Mouse (Mus musculus) neural tube, embryonic 12.5 days (tissue): Measurements from ENCODE around the gene Dnah5. TPM values are rescaled to one million over a fixed set of nuclear protein-coding genes. Genes with fewer than 3 reads are reported as not detected.
"Not testable (repeated sequence)": the region's sequence is repeated elsewhere in the genome, so short reads cannot be mapped to it uniquely, and the experiment has no call there.

Experiments
- ATAC-seq: fragments of 200-750 bp; cut with Nextera tagmentation; 2 replicates; pipeline ENCODE4 v1.8.0; 2017; ENCODE audit warnings: low read depth, mild to moderate bottlenecking, moderate TSS enrichment, moderate library complexity; ENCODE audit not compliant: low FRiP score
- H3K27ac ChIP-seq: fragments of 300-500 bp; sonication (generic); 2 replicates; pipeline ENCODE4 v1.5.1; 2016
- H3K27me3 ChIP-seq: fragments of 300-500 bp; sonication (generic); replicated peaks from 2 replicates; pipeline ENCODE4 v1.6.1; 2016; ENCODE audit warnings: mild to moderate bottlenecking
- H3K36me3 ChIP-seq: fragments of 300-500 bp; sonication (generic); 2 replicates; pipeline ENCODE4 v1.6.1; 2016; ENCODE audit warnings: mild to moderate bottlenecking
- H3K4me1 ChIP-seq: fragments of 300-500 bp; sonication (generic); 2 replicates; pipeline ENCODE4 v1.6.1; 2016
- H3K4me2 ChIP-seq: fragments of 300-500 bp; sonication (generic); replicated peaks from 2 replicates; pipeline ENCODE4 v1.6.1; 2016; ENCODE audit warnings: mild to moderate bottlenecking
- H3K4me3 ChIP-seq: fragments of 300-500 bp; sonication (generic); 2 replicates; pipeline ENCODE4 v1.5.1; 2016
- H3K9ac ChIP-seq: fragments of 300-500 bp; sonication (generic); 2 replicates; pipeline ENCODE4 v1.6.1; 2016; ENCODE audit warnings: mild to moderate bottlenecking
- H3K9me3 ChIP-seq: fragments of 300-500 bp; sonication (generic); 2 replicates; pipeline ENCODE4 v1.6.1; 2016; ENCODE audit warnings: mild to moderate bottlenecking
- WGBS: fragments of 180-500 bp; shearing (Covaris S2); methylation state at CpG from one replicate; pipeline ENCODE4 v1.1.7; 2016; 5-methylcytosine and 5-hydroxymethylcytosine counted together
- polyA plus RNA-seq: library from polyadenylated mRNA; unstranded; fragments of >200 nt; fragmentation: Nextera tagmentation; extraction: Ambion mirVana; gene quantifications from 2 replicates; pipeline ENCODE4 v1.2.1, GENCODE M21; 2016

The Dnah5 gene
- polyA plus RNA-seq, 1 experiment from 2014 or later = 0.08 TPM

DNA sequence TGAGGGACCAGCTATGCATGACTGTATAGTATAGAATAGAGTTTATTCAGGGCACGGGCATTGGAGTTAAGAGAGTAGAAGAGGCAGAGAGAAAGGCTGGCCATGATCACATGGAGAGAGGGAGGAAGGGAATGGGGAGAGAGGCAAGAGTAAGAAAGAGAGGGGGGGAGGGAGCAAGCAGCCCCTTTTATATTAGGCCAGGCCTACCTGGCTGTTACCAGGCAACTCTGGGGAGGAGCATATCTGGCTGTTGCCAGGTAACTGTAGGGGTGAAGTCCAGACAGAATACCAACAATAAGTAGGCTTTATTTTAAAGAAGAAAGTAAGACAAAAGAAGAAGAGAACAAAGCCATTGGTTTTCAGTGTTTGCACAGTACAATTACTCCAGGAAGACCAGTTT, 194.9 kb downstream of the Dnah5 start:
- Histone ChIP-seq H3K4me2 (no peak overlapping the region), H3K27ac (no peak overlapping the region), H3K9me3 (no peaks in the 10 kb centered on the region), H3K4me3 (no peak overlapping the region), H3K9ac (no peak overlapping the region), H3K36me3 (no peaks in the 10 kb centered on the region), H3K4me1 (no peaks in the 10 kb centered on the region; the same call in 1 of the 2 replicates), H3K27me3 (no peaks in the 10 kb centered on the region)
- ATAC-seq = 0 out of 2 replicates have a peak, but pooled peaks have one; percentile 35
- 65% methylated on average over 1 of the region's 1 CpGs for WGBS

DNA sequence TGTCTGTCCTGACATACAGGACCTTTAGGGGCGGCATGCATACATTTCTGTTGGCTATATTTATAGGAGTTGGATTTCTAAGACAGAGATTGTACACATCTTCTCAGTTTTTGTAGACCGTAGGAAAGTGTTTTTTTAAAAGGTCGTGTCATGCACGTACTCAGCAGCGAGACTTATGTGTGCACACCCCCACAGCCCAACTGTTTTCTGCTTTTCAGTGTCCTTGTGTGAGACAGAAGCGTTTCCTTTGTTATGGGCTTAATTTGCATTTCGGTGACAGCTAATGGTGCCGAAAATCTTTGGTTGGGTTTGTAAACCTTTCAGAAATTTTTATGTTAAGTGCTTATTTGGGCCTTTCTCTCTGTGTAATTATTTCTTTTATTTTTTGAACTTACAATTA, 195.7 kb downstream of the Dnah5 start:
- Histone ChIP-seq H3K9ac (no peak overlapping the region), H3K36me3 (no peaks in the 10 kb centered on the region), H3K4me1 (no peaks in the 10 kb centered on the region; the same call in 1 of the 2 replicates), H3K4me3 (no peak overlapping the region), H3K27ac (no peak overlapping the region), H3K4me2 (no peak overlapping the region), H3K27me3 (no peaks in the 10 kb centered on the region), H3K9me3 (no peaks in the 10 kb centered on the region)
- ATAC-seq = no peak
- 40% methylated on average over 8 of the region's 8 CpGs for WGBS

DNA sequence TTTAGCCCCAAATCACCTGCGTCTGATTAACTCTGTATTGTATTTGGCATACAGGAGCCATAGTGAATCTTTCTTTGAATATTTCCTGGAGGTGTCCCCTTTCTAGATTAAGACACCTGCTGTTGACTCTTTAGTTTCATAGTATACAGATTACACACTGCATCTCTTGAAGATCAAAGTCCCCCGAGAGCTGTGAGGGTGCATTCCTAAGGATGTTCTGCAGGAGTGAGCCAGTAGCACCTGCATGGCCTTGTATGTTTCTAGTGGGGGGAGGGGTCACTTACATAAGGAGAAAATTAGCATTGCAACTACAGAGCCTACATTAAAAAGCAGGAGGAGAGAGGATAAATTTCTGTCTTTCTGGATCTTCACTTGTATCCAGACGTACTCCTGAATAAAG, 201.1 kb downstream of the Dnah5 start:
- Histone ChIP-seq H3K27me3 (no peaks in the 10 kb centered on the region), H3K36me3 (no peaks in the 10 kb centered on the region), H3K4me3 (no peak overlapping the region), H3K9me3 (no peaks in the 10 kb centered on the region), H3K9ac (no peak overlapping the region), H3K4me2 (no peak overlapping the region), H3K27ac (no peak overlapping the region), H3K4me1 (no peaks in the 10 kb centered on the region)
- WGBS = 79% methylated on average over 3 of the region's 3 CpGs
- ATAC-seq = no peak

DNA sequence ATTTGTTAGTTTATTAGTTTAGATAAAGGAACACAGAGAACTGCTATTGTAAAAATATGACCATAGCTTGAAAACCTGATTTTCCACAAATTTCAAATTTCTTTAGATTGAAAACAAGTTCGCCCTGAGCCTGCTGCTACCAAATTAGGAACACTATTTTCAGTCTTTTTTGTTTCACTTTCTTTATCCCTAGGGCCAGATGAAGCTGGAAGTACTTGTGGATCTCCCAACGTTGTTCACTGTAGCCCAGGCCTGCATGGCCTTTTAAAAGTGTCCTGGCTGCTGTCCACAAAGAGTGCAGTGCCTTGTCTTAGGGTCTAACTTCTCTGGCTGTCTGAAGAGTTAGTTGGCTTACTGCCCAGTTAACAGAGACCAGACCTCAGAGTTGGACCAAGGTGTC, 201.6 kb downstream of the Dnah5 start:
- H3K9me3 ChIP-seq = no peaks in the 10 kb centered on the region
- no peak overlapping the region for H3K9ac ChIP-seq
- H3K36me3 ChIP-seq = no peaks in the 10 kb centered on the region
- no peak for ATAC-seq
- no peak overlapping the region for H3K4me2 ChIP-seq
- WGBS = 71% methylated on average over 2 of the region's 2 CpGs
- no peaks in the 10 kb centered on the region for H3K4me1 ChIP-seq
- H3K4me3 ChIP-seq = no peak overlapping the region
- H3K27me3 ChIP-seq = no peaks in the 10 kb centered on the region
- no peak overlapping the region for H3K27ac ChIP-seq

DNA sequence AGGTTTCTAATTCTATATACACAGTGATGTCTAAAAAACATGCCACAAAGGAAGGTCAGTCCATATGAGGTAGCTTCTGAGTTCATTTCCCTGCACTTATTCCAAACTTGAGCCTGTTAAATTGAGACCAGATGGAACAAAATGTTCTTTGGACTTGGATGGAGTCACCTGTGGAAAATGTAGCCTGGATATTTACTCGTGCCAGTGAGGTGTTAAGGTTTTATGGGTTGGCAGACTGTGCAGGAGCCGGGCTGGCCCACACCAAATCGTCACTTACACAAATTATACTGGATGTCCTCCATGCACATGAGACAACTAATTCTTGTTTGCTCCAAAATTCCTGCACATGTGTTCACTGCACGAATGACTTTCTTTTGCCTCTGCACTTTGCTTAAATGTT, 236.2 kb downstream of the Dnah5 start:
- H3K9me3 ChIP-seq = no peaks in the 10 kb centered on the region
- H3K9ac ChIP-seq = no peak overlapping the region
- no peak overlapping the region for H3K27ac ChIP-seq
- H3K4me3 ChIP-seq = no peak overlapping the region
- ATAC-seq = no peak
- WGBS = 83% methylated on average over 4 of the region's 4 CpGs
- no peaks in the 10 kb centered on the region for H3K4me1 ChIP-seq
- no peaks in the 10 kb centered on the region for H3K27me3 ChIP-seq
- H3K36me3 ChIP-seq = no peaks in the 10 kb centered on the region
- H3K4me2 ChIP-seq = no peak overlapping the region

DNA sequence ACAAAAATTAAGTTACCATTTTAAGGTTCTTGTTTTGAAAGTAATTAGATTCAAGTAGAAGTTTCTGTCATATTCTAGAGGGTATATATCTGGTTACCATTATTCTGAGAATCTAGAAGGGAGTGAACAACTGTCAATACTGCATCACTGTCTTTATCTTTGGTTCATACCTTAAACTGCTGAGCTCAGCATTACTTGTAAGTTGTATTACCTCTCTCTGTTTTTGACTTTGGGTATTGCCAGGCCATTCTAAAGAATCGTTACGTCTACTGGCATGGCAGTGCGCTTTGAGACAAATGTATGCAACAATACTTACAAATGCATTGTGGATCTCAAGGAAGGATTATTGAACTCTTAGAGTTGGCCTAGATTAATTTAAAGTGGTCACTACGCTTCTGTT, 240.9 kb downstream of the Dnah5 start:
- Histone ChIP-seq H3K4me1 (no peaks in the 10 kb centered on the region), H3K36me3 (no peaks in the 10 kb centered on the region), H3K27ac (no peak overlapping the region), H3K4me3 (no peak overlapping the region), H3K27me3 (no peaks in the 10 kb centered on the region), H3K9ac (no peak overlapping the region), H3K4me2 (no peak overlapping the region), H3K9me3 (no peaks in the 10 kb centered on the region)
- 95% methylated on average over 4 of the region's 4 CpGs for WGBS
- ATAC-seq = no peak

DNA sequence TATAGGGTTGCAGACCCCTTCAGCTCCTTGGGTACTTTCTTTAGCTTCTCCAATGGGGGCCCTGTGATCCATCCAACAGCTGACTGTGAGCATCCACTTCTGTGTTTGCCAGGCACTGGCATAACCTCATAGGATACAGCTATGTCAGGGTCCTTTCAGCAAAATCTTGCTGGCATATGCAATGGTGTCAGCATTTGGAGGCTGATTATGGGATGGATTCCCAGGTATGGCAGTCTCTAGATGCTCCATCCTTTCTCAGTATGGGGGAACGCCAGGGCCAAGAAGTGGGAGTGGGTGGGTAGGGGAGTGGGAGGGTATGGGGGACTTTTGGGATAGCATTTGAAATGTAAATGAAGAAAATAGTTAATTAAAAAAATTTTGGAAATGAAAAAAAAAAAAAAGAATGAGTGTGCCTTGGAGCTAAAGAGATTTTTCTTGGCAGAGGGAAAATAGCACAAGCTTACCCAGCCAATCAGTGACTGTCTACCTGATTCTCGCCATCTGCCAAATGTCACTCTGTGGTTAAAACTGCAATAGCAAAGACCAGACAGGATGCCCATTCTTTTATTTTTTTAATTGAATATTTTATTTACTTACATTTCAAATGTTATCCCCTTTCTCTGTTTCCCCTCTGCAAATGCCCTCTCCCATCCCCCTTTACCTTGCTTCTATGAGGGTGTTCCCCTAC, 257.7 kb downstream of the Dnah5 start:
- ATAC-seq, H3K27ac ChIP-seq, H3K27me3 ChIP-seq, H3K4me3 ChIP-seq, H3K4me1 ChIP-seq, H3K36me3 ChIP-seq, H3K9ac ChIP-seq, H3K4me2 ChIP-seq, H3K9me3 ChIP-seq: not testable (repeated sequence)
- WGBS = 94% methylated on average over 2 of the region's 2 CpGs

DNA sequence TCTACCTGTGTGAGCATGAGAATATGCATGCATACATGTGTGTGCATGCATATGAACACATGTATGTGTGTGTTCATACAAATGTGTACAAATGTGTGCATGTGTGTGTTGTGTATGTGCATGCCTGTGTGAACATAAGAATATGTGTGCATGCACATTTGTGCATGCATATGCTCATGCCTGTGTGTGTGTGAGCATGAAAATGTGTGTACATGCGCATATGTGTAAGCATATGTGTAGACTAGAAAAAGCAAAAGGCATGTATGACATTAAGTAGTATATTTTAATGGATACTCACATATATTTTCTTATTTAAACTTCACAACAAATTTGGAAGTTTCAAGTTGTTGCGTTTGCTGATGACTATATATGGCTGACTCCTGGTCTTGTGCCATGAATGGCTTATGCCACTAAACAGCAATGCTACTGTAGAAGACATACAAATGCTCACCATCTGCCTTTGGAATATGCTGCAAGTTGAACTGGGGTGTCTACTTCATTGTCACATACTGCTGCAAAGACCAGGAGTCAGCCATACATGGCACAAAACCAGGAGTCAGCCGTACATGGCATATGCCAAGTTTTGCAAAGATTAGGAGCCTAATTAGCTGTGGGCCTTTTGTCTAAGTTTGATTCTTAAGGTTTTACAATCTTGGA, 263.2 kb downstream of the Dnah5 start:
- ATAC-seq = no peak

DNA sequence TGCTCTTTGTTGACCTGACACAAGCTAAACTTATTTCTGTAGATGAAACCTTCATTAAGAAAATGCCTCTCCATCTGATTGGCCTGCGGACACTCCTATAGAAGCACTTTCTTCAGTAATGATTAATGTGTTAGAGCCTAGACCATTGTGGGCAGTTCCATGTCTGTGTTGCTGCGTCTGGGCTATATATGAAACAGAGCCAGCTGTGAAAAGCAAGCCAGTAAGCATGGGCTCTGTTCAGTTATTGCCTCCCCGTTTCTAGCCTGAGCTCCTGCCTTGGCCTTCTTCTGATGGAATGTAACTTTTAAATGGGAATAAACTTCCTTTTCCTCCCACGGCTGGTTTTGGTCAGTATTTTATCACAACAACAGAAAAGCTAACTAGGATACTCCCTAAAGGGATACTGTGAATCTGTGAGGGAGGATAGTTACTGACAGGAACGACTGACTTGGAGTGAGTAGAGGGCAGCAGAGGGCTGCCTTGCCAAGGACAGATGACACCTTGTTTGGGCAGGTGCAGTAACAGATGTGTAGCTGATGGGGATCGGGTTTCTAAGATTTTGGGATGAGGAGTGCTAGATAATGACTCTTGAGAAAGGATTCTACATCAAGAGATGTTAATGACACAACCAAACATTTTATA, 270.3 kb downstream of the Dnah5 start:
- Histone ChIP-seq H3K9me3 (no peaks in the 10 kb centered on the region), H3K27ac (no peak overlapping the region), H3K4me3 (no peak overlapping the region), H3K27me3 (no peaks in the 10 kb centered on the region), H3K9ac (no peak overlapping the region), H3K4me2 (no peak overlapping the region), H3K36me3 (no peaks in the 10 kb centered on the region), H3K4me1 (no peaks in the 10 kb centered on the region)
- no peak for ATAC-seq
- 71% methylated on average over 6 of the region's 6 CpGs for WGBS

More for the DNA sequence above, 263.2 kb downstream of the Dnah5 start:
- Histone ChIP-seq H3K9me3 (no peaks in the 10 kb centered on the region), H3K4me3 (no peak overlapping the region), H3K27ac (no peak overlapping the region), H3K27me3 (no peaks in the 10 kb centered on the region), H3K36me3 (no peaks in the 10 kb centered on the region), H3K9ac (no peak overlapping the region), H3K4me1 (no peaks in the 10 kb centered on the region), H3K4me2 (no peak overlapping the region)
- 93% methylated on average over 3 of the region's 3 CpGs for WGBS

DNA sequence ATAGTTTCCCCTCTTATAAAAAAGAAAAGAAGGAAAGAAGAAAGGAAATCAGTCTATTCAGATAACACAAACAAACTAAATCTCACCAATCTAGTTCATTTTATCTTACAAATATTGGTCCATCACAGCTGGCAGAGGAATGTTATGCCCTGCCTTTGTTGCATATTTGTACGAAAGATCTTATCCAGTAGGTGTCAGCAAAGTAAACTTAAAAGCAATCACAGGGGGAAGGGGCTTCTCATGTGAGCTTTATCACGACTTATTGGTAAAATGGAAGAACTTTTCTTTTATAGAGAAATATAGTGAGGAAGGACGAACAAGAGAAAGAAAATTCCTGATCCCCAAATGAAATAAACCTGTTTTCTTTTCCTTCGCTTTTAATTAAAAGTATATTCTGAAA, 299.3 kb downstream of the Dnah5 start:
- no peak overlapping the region for H3K27ac ChIP-seq
- H3K27me3 ChIP-seq = no peaks in the 10 kb centered on the region
- no peaks in the 10 kb centered on the region for H3K9me3 ChIP-seq
- 62% methylated on average over 4 of the region's 4 CpGs for WGBS
- no peaks in the 10 kb centered on the region for H3K4me1 ChIP-seq
- no peak overlapping the region for H3K4me3 ChIP-seq
- no peak for ATAC-seq
- no peaks in the 10 kb centered on the region for H3K36me3 ChIP-seq
- H3K9ac ChIP-seq = no peak overlapping the region
- no peak overlapping the region for H3K4me2 ChIP-seq

DNA sequence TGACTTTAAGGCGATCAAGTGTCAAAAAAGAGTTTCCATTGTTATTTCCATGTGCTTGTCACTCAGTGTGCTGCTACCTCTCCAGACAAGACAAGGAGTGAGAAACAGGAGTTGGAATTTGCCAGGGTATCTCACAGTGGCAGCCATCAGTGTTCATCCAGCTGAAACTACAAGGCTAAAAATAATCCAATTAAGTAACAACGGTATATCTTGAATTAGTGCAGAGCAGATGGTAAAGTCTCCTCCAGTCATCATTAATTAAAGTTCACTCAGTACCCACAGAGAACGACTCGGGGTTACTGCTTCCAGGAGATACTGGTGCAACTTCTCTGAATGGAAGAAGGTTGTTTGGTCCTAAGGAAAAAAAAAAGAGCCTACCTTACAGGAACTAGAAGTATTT, 311.6 kb downstream of the Dnah5 start:
- no peak for ATAC-seq
- no peak overlapping the region for H3K4me3 ChIP-seq
- H3K9me3 ChIP-seq = no peaks in the 10 kb centered on the region
- H3K9ac ChIP-seq = no peak overlapping the region
- no peaks in the 10 kb centered on the region for H3K27me3 ChIP-seq
- no peaks in the 10 kb centered on the region for H3K36me3 ChIP-seq
- no peak overlapping the region for H3K4me2 ChIP-seq
- no peaks in the 10 kb centered on the region for H3K4me1 ChIP-seq
- WGBS = 59% methylated on average over 4 of the region's 4 CpGs
- no peak overlapping the region for H3K27ac ChIP-seq
